Mouse (Mus musculus): ENCODE data around the gene Pgm5. TPM values are rescaled to one million over a fixed set of nuclear protein-coding genes. Genes with fewer than 3 reads are reported as not detected.
A peak's percentile ranks its signal among the peaks of the same experiment; 100 is the strongest.

The Pgm5 gene
- polyA plus RNA-seq, 1 experiment, result 21.8 TPM

GRCm38 (mm10) chr19:24637988-24638387 lies 223.7 kb downstream of the Pgm5 start:
- Histone ChIP-seq H3K4me3 (replicated peaks; ENCODE audit: extremely low read depth, low read depth, low read length) (no peak overlapping the region), H3K4me1 (ENCODE audit: control insufficient read depth, insufficient read depth, low read length) (no peaks in the 10 kb centered on the region)
- no peak for TF ChIP-seq CTCF (IDR thresholded peaks at IDR 0.05; ENCODE audit: insufficient read depth, low read length)
- no peak for TF ChIP-seq POLR2A (IDR thresholded peaks at IDR 0.05; ENCODE audit: borderline replicate concordance, extremely low read depth, low read depth, low read length)
- DNase-seq, result no peak
- 91% methylated on average over 6 of the region's 6 CpGs for WGBS

GRCm38 (mm10) chr19:24636616-24637015 lies 225.0 kb downstream of the Pgm5 start:
- 75% methylated on average over 10 of the region's 10 CpGs for WGBS

DNA sequence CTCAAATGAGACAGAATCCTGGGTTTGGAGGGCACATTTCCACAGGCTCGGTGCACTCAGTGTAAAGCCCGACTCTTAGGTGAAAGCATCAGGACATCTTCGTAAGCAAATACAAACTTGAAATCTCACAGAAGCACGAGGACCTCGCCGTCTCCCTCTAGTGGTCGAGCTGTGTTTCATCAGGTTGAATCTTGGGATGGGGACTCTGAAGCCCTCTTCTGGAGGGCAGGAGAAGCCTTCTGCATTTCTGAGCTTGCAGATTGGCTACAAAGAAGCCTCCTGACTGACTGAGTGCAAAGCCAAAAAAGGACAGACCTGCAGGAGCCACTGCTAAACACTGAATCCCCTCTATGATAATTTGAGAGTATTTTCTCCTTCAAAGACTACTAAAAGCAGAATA lies 227.1 kb downstream of the Pgm5 start:
- H3K4me3 ChIP-seq (replicated peaks; ENCODE audit: extremely low read depth, low read depth, low read length), result no peak overlapping the region
- H3K4me1 ChIP-seq (ENCODE audit: control insufficient read depth, insufficient read depth, low read length), result no peaks in the 10 kb centered on the region
- peak; percentile 67 for DNase-seq
- 2% methylated on average over 7 of the region's 7 CpGs for WGBS
- TF ChIP-seq CTCF (IDR thresholded peaks at IDR 0.05; ENCODE audit: insufficient read depth, low read length) (peak; percentile 96), POLR2A (IDR thresholded peaks at IDR 0.05; ENCODE audit: borderline replicate concordance, extremely low read depth, low read depth, low read length) (no peak)

More at GRCm38 (mm10) chr19:24636616-24637015, 225.0 kb downstream of the Pgm5 start:
- no peak for DNase-seq
- Histone ChIP-seq H3K4me3 (replicated peaks; ENCODE audit: extremely low read depth, low read depth, low read length) (no peak overlapping the region), H3K4me1 (ENCODE audit: control insufficient read depth, insufficient read depth, low read length) (no peaks in the 10 kb centered on the region)
- TF ChIP-seq POLR2A (IDR thresholded peaks at IDR 0.05; ENCODE audit: borderline replicate concordance, extremely low read depth, low read depth, low read length) (no peak), CTCF (IDR thresholded peaks at IDR 0.05; ENCODE audit: insufficient read depth, low read length) (no peak)

Other genes starting within 250 kb of the Pgm5 start
- gene Tmem252, start 187.8 kb downstream of the Pgm5 start, polyA plus RNA-seq (2012; rRNA removed), result 1.0 and 2.0 TPM in 2 replicates
- gene Gm10053, start 13.8 kb upstream of the Pgm5 start, polyA plus RNA-seq (2012; rRNA removed), result 2.6 and 9.2 TPM in 2 replicates
- gene Foxd4, start 39.3 kb upstream of the Pgm5 start, polyA plus RNA-seq (2012; rRNA removed), result 0.06 and 0.28 TPM in 2 replicates
- gene Cbwd1, start 99.8 kb upstream of the Pgm5 start, polyA plus RNA-seq (2012; rRNA removed), result 0.96 and 2.6 TPM in 2 replicates
- 19.8 and 25.1 TPM in 2 replicates for gene Dock8, start 137.7 kb upstream of the Pgm5 start, polyA plus RNA-seq (2012; rRNA removed)

All from lung, adult 2 months (tissue).